Mouse (Mus musculus) kidney, adult 8-10 months (tissue): ENCODE data around the gene Socs1.
"Not testable (repeated sequence)": the region's sequence is repeated elsewhere in the genome, so short reads cannot be mapped to it uniquely, and the experiment has no call there.

Experiments used
- DNase-seq, 2 experiments: peaks; one replicate each; pipeline ENCODE4 v3.0.0; 2022

Gene Socs1

DNA sequence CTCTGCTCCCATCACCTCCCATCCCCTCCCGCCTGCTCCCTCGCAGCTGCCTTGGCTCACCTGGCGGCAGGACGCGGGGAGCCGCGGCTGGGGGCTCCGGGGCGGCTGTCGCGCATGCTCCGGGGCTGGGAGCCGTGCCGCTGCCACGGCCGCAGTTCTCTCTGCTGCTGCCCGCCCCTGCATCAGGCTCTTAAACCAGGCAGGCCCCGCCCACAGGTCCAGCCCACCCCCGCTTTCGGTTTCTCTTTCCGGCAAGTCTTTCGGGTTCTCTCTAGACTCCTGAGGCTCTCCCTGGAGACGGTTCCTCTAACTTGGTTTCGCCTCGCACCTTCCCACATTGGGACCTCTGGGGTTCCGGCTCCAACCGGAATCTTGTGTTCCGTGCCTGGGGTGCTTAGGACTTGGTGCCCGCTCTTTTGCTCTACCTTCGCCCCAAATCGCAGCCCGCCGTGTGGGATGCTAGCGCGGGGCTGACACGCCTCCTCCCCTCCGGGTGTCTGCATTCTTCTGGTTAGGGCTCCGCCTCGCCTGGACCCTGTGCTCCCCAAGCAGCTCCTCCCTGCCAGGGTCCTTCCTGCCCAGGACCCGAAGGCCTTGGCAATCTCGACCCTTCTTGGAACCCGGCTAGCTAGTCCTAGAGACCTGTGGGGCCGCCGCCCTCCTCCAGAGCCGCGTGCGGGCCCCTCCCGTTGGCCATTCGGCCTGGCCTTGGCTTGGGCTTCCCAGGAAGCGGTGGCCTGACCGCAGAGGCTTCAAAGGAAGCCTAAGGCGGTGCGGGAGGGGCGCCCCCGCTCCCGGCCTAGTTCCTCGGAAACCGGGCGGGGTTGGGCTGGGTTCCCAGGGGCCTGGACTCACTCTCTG is at the start of gene Socs1:
Socs1 (minus strand) TSS at position 166 of the 861 bp plus-strand sequence.
- peak; percentile 79 to 84 for DNase-seq

- no peak for DNase-seq
Measured at GRCm38 (mm10) chr16:10834542-10834910, 49.2 kb upstream of the Socs1 start.

DNA sequence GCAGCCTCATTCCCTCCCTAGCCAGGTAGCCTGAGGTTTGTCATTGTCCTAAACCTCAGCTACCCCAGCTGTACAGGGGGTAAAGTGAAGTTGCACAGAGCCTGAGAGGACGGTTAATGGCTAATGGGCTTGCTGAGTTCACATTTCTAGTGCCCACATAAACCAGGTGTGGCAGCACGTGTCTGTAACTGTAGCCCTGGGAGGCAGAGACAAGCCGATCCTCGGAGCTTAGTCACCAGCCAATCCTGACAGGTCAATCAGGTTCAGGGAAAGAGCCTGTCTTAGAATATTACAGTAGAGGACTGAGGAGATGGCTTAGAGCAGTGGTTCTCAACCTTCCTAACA is 43.1 kb upstream of the Socs1 start:
- peak; percentile 44 to 61 for DNase-seq

DNA sequence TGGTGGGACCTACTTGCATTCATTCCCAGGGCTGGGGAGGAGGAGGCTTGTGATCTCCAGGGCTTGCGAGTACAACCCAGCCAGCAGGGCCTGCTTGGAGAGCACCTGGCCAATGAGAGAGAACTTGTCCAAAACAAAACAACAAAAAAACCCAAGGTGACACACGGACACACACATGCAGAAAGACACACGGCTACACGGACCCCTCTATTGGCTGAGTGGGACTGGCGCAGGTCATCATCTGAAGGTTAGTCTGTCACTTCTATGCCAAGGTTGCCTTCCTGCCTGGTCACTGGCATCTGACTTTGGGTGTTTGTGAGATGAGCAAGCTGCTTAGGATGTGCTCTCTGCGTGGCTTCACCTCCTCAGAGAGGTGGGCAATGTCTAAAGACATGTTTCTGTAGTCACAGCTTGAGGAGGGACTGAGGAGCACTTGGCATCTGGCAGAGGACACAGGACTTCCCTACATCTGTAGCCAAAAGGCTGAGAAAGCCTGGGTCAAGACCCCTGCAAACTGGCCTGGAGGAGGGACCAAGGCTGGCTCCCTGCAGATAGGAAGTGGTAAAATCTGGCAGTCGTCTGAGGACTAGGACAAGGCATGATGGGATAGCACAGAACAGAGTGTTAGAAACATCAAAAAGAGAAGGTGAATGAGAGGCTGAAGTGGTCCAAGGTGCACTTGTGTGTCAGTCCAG is 42.6 kb upstream of the Socs1 start:
- no peak for DNase-seq

DNA sequence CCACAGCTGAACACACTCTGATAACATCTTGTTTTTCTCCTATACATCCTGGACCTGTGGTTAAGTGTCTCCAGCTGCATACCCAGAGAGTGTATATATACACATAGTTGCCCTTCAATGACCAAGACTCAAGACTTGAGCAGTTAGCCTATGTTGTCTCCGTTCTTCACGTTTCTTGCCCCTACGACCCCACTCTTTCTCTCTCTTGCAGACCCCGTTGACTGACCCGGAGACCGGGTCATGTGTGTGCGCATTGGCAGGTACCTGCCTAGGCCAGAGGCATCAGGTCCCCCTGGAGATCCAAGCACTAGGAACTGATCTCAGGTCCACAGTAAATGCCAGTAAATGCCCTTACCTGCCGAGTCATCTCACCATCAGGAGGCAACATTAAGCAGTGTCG is 41.9 kb upstream of the Socs1 start:
- DNase-seq: no peak

GRCm38 (mm10) chr16:10825840-10826239 is 40.5 kb upstream of the Socs1 start:
- DNase-seq: no peak

GRCm38 (mm10) chr16:10824536-10824935 is 39.2 kb upstream of the Socs1 start:
- DNase-seq: no peak

GRCm38 (mm10) chr16:10821387-10821786 is 36.1 kb upstream of the Socs1 start:
- DNase-seq: no peak

DNA sequence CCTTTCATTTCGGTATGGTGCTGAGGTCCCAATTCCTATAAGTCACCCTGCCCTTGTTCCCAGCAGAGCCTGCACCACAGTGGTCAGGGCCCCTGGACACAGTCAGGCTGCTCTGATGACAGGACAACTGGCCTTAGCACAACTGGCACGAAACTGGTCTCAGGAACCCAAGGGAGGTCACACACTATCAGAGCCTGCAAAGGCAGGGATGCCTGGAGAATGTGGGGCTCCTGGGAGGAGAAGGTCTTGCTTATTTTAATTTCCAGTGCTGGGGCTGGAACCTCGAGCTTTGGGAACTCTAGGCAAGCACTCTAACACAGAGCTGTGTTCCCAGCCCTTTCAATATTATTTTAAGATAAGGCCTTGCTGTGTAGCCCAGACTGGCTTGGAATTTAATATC is 34.6 kb upstream of the Socs1 start:
- no peak for DNase-seq

DNA sequence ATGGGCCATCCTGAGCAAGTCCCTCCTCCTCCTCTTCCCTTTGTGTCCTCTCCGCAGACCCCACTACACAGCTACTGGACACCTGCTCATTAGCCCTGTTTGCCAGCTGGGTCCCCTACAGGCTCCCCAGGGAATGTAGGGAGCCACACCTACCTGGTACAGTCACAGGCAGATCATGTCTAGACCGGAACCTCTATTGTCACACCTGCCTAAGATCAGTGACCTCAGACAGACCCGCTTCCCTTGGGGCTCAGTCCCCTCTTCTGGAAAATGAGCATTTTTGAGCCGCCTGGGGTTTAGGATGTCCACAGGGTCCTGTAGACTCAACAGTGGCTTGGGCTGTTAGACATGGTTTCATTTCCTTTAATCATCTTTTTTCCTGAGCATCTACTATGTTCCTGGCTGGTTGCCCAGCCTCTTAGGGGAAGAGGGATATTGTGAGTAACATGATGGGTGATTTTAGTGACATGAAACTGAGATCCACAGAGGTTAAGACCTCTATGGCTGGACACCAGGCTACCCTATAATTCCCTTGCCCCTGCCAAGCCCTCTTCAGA is 33.3 kb upstream of the Socs1 start:
- no peak for DNase-seq

DNA sequence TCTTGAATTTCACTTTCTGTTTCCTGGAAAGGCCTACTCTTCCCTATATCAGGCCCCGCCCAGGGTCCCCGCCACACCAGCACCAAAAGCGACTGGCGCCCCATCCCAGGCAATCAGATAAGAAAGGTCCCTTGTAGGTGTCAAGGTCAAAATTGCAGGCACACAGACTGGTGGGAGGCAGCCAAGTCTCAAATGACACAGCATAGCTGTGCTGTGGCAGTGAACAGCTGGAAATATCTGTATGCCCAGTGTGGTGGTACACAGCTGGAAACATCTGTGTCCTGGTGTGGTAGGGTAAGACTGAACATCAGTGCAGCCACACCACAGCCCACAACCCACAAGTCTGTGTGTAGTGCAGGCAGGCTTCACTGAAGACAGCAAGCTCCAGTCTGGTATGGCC is 29.5 kb upstream of the Socs1 start:
- DNase-seq: no peak

DNA sequence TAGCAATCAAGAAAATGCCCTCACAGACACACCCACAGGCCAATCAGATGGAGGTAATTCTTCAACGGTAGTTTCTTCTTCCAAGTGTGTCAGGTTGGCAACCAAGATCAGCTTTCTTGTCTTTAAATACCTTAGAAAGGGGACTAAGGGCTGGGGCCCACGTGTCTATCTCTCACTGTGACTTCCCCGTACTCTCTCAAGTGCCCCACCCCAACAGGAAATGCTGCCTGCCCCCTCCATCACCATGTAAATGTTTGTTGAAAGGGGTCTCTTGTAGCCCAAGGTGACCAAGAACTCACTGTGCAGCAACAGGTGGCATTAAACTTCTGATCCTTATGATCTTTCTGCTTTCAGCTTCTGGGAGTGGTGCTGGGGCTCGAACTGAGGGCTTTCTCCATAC is 28.4 kb upstream of the Socs1 start:
- no peak for DNase-seq

DNA sequence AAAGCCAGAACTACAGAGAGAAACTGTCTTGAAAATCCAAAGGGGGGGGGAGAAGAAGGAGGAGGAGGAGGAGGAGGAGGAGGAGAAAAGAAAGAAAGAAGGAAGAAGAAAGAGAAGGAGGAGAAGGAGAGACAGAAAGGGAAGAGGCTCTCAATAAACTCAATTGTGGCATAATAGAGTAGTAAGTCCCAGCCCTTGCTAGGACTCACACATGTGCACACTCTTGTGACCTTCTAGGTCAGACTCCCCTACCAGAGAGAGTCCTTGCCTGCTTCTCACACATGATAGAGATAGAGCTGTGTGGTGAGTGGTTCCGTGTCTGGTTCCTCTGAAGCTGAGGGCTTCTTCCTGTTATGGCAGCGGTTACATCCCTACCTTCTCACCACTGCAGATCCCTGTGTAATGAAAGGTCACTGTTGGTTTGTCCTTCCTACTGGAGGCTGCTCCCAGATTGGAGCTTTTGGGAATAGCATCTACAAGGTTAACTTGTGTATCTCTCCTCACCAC is 27.6 kb upstream of the Socs1 start, which contains the start of gene Gm11172:
Gm11172 (plus strand) TSS at position 51 of the 507 bp plus-strand sequence.
- DNase-seq: no peak

- DNase-seq: no peak
Measured at GRCm38 (mm10) chr16:10810376-10810775, 25.0 kb upstream of the Socs1 start.

DNA sequence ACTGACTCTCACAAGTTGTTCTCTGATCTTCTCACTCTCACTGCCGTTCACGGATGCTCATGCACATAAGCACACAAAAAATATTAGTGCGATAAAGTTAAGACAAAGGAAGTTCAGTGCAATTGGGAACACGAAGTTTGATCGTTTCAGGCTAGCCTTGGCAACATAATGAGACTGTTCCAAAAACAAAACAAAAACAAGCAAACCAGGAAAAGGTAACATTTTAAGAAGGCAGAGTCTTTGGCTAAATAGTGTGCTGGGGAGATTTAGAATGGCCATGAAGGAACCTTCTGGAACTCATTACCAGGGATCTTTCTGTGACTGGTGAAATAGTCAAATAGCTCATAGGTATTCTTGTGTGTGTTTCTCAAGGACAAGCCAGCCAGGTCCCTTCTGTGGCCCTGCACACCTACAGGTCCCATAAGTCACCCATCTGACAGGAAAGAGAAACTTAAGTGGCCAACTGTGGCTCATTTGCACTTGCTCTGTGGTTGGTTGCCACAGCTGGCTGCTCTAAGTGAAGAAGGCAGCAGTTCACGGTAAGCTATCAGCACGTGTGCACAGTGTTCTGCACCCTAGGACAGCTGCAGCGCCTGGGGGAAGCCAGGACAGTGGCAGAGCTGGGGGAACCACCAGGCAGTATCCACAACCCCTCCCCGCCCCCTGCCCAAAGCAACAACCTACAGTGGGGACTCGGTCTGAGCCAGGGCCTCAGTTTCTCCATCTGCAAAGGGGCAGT is 20.6 kb upstream of the Socs1 start, which contains the start of gene Prm1:
Prm1 (minus strand) TSS at position 51 of the 739 bp plus-strand sequence.
- DNase-seq: no peak

DNA sequence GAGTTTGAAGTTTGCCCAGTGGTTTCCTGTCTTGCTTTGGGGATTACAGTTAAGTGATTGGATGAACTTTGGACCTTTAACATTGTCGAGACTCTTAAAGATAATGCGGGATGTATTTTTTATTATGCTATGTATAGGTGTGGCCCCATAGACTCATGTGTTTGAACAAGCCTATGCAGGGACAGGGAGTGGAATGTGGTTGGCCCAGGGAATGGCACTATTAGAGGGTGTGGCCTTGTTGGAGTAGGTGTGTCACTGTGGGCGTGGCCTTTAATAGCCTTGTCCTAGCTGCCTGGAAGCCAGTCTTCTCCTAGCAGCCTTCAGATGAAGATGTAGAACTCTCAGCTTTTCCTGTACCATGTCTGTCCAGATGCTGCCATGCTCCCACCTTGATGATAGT is 17.1 kb upstream of the Socs1 start:
- DNase-seq: not testable (repeated sequence)

GRCm38 (mm10) chr16:10796034-10796433 is 10.7 kb upstream of the Socs1 start, which contains the start of gene Prm2:
Gene Prm2 (minus strand): TSS chr16:10796134.
- no peak for DNase-seq

GRCm38 (mm10) chr16:10790702-10791101 is 5.4 kb upstream of the Socs1 start, which contains the start of gene Prm3:
Gene Prm3 (minus strand): TSS chr16:10790914.
- no peak for DNase-seq

DNA sequence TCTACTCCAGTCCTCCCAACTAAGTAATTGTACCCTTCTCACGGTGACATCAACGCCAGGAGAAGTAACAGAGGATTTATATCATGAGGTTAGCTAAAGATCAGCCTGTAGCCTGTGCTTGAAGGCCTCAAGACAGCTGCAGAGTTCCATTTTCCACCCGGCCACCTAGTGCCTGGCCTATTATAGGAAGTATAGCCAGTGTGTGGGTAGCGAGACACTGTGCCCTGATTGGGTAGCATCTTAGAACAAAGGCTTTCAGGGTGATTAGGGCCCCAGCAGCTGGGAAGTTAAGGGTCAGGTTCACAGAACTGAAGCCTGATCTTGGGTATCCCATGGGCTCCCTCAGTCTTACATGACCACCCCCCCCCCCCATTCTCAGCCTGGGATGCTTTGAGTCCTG is 3.5 kb upstream of the Socs1 start:
- DNase-seq: no peak

DNA sequence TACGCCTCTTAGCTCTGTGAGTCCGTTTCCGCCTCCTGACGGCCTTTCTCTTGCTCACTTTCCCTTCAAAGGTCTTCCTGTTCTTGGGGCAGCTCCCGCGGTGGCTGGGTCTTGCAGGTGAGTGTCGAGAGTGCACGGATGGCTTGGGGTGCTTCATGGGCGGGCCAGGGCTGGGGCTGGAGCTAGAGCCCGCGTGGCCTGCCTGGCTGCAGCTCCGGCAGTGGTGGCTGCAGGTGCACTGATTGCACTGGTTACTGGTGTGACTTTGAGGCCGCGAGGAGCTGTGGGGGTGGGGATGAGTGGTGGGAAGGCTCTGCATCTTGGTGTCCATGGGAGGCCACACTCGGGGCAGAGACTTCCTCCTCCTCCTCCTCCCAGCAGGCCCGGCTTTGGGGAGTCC is 2.9 kb upstream of the Socs1 start, which contains the start of gene Tnp2:
Tnp2 (minus strand) TSS at position 390 of the 400 bp plus-strand sequence.
- DNase-seq: no peak

DNA sequence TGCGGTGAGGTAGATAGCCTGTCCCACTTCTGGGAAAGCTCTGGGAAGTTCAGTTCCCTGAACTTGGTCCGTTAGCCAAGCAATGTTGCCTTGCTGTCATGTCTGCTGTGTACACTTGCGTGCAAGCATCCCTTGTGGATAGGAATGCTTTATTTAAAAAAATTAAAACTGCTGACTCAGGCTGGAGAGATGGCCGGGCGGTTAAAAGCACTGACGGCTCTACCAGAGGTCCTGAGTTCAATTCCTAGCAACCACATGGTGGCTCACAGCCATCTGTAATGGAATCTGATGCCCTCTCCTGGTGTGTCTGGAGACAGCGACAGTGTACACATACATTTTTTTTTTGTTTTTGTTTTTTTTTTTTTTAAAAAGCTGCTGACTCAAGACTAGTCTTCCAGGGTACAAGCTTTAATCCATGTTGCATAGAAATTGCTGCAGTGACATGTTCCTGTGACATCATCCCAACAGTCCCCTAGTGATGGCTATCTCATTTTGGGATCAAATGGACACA is 2.3 kb upstream of the Socs1 start:
- DNase-seq: no peak

DNA sequence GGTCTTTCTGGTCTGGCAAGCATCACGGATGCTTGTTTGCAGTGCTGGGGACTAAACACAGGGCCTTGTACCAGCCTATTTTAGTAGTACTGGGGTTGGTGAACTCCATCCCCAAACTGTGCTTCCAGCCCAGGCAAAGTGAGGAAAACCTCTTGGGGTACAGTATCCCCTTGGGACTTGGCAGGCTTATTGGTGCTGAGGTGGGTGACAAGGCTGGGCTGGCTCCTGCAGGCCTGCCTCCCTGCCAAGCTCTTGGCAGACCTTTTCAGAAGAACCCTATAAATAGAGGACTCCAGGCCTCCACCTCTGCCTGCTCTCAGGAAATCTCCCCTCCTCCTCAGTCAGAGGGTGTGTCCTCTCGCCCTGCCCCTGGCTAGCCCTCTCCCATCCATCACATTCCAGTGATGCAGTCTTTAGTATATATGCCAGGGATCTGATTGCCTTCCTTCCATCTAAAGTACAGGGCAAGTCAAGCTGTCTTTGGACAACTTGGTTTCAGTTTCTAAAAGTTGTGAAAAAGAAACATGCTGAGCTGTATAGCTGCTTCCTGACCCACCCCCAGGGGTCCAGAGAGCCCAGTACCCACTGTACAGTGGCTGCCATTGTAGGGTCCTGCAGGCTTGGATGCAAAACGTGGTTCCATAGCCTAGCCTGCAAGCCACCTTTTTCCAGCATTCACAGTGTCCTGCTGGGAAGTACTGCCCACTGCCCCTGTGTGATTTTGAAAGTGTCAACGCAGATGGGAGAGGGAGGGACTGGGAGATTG is 1.6 kb upstream of the Socs1 start:
- DNase-seq: no peak
